Mouse (Mus musculus) layer of hippocampus, postnatal 10 days (tissue): ENCODE measurements around the gene Zdhhc14. TPM values are rescaled to one million over a fixed set of nuclear protein-coding genes. Genes with fewer than 3 reads are reported as not detected.

Experiments used
- DNase-seq, 2 experiments: peaks; one replicate each; pipeline ENCODE4 v3.0.0; 2021; ENCODE audit warnings: low spot score in 2 of 2
- total RNA-seq, 2 experiments: library from RNA; stranded (reverse); gene quantifications; 2 replicates each; pipeline ENCODE4 v1.2.3; 2021

Gene Zdhhc14
- total RNA-seq, 2 experiments from 2014 or later = 29.0 to 33.2 TPM

DNA sequence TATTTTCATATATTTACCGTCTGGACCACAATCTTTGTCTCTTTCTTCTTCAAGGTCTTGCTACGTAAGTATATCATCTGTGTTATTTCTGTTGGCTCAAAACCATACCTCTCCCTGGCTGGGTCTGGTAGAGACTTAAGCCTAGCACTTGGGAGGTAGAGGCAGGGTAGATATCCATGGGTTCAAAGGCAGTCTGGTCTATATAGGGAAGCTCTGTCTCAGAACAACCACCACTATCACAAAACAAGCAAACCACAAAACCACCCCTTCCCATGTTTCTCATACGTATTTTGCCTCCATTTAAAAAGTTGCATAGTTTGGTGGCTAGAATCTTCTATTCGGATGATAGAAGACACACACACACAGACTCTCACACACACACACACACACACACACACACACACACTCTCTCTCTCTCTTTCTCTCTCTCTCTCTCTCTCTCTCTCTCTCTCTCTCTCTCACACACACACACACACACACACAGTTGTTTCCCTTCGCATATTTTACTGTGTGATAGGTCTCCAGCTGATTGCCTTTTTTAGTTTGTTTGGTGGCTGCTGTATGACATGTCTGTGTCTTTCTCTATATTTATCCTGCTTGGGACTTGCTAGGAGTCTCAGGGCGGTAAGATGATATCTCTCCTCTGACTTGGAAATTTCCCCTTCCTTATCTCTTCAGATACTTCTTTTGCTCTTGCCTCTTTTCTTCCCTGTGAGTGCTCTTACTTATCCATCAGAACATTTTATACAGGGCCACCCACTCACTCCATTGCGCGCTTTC lies 11.8 kb downstream of the Zdhhc14 start:
- no peak for DNase-seq

- no peak for DNase-seq
Observed at GRCm38 (mm10) chr17:5504969-5505368, 12.6 kb downstream of the Zdhhc14 start.

- peak in 1 of 2 experiments; percentile 34 for DNase-seq
Observed at GRCm38 (mm10) chr17:5506553-5506952, 14.2 kb downstream of the Zdhhc14 start.

DNA sequence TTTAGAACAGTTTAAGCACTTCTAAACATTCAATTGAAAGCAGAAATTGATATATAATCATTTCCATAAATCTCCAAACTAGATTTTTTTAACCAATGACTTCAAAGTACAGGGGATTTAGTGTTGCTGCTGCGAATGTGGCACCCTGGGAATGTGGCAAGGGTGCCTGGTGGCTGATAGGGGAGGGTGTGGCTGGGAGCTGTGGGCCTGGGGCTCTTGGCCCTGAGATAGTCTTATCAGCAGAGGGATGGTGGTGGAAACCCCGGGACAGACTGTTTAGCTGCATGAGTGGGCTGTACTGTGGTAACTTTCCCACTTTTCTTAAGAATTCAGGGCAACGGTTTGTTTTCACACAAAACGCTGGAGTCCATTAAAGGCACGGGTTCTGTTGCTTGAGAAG lies 14.6 kb downstream of the Zdhhc14 start:
- no peak for DNase-seq

DNA sequence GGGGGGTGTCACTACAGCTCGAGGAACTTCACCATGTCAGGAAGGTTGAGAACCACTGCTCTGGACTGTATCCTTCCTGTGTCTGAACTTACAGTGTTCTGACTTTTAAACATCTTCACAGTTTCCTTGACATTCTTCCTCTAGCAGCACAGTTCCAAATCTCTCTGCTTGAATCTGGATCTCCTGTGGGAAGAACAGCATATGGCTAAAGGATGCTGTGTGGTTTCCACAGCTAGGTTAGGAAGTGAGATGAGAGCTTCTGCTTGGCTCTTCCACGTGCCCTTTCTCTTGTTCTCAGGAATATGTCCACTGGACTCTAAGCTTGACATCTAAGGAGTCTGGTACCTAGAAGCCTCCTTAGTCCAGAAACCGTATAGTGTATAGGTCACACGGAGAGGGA lies 15.7 kb downstream of the Zdhhc14 start:
- DNase-seq = no peak

- no peak for DNase-seq
Observed at GRCm38 (mm10) chr17:5510564-5510963, 18.2 kb downstream of the Zdhhc14 start.

GRCm38 (mm10) chr17:5511724-5512123 lies 19.4 kb downstream of the Zdhhc14 start:
- DNase-seq = no peak

DNA sequence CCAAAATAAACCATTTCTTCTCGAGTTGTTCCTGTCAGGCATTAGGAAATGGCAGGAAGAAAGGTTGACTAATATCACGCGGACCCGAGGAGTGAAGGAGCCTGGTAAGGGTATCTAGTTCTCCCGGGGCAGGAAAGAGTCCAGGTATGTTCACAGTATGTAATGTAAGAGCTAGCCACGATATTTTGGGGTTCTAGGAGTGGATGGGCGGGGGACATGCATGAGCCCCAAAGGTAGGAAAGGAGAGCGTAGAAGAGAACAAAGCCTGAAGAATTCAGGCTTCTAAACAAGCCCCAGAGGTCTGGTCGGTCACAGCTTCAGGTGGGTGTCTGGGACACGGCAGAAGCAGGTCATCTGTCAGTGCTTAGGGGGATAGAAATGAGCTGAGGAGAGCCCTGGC lies 27.1 kb downstream of the Zdhhc14 start:
- DNase-seq = no peak

DNA sequence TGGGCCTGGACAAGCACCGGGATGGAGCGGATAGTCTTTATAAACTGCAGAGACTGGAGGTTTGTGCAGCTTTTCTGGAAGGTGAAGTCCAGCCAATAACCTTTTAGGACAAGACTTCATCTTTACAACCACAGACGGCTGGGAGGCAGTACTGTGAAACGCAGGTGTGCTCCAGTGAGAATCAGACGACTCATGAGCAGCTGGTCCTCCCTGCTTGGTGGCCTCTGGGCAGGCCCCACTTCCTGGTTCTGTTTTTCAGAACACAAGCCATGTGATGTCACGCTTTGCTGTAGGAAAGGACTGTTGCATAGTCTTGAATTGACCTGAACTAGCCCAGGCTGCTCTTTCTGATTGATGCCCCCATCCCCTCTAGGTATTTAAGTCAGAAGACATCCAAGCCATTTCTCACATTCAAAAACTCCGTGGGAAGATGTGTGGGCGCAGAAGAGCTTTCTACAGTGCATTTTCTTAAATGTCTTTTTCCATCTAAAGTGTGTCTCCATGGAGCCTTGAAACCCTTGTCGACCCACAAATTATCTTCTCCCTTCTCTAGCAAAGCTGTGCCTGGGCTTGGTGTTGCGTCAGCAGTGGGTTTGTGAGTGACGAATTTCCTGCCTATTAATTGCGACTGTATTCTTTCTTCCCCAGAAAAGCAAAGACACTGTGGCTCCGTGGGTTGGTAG lies 27.7 kb downstream of the Zdhhc14 start:
- DNase-seq = no peak

DNA sequence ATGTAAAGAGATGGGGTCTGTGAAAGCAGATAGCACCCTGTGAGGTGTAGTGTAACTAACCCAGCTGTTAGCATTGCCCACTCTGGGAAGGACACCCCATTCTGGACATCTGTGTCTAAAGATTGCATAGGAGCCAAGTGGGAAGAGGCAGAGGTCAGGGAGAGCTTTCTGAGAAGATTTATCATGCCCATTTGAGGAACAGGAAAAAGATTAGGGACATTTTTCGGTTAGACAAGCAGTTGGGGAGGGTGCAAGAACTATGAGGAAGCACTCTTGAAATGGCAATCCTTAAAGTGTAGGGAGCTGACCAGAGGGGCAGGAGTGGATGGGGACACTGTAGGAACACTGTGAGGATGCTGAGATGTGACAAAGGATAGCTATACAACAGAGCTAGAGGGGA lies 29.2 kb downstream of the Zdhhc14 start:
- DNase-seq = no peak

GRCm38 (mm10) chr17:5529552-5529951 lies 37.2 kb downstream of the Zdhhc14 start:
- DNase-seq = no peak

- no peak for DNase-seq
Observed at GRCm38 (mm10) chr17:5532816-5533215, 40.5 kb downstream of the Zdhhc14 start.

DNA sequence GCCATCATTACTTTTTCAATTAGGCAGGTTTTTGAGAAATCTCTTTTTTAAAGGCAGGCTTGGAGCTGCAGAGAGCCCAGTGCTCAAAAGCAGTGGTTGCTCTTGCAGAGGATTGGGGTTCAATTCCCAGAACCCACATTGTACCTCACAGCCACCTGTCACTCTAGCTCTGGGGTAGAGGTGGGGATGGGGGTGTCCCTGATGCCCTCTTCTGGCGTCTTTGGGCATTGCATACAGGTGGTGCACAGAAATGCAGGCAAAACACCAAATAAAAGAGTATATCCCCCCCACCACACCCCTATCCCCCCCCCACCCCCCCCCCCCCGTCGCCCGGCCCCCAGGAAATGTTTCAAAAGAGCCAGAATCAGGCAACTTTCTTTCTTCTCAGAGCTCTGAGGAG lies 43.0 kb downstream of the Zdhhc14 start:
- no peak for DNase-seq

DNA sequence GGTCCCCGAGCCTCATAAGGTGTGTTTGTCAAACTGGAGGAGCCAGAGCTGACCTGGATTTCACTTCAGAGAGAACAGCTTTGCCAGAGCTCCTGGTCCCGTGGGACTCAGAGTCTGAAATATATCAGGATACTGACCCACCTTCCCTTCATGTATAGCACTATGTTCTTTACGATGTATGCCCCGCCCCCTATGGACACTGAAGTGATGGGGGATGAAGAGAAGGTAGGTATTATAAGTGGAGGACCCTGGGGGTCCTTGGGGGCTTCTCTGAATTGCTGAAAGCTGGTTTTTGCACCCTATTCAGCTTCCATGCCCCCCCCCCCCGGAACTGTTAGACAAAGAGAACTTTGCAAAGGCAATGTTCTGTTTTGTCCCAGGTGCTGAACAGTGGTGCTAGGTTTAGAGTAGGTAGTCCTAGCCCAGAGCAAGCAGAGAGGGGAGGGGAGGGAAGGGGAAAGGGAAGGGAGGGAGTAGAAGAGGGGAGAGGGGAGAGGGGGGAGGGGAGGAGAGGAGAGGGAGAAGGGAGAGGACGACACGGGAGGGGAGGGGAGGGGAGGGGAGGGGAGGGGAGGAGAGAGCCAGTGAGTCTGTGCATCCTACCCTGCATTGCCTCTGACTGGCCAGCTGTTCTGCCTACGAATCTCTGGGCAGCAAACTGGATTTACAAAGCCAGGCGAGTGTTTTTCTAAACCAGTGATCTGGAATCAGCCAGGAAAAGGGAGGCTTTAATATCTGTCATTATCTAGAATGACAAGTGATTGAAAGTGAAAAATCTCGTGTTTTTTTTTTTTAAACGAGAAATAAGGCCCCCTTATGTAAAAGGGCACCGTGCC lies 44.1 kb downstream of the Zdhhc14 start:
- no peak for DNase-seq

DNA sequence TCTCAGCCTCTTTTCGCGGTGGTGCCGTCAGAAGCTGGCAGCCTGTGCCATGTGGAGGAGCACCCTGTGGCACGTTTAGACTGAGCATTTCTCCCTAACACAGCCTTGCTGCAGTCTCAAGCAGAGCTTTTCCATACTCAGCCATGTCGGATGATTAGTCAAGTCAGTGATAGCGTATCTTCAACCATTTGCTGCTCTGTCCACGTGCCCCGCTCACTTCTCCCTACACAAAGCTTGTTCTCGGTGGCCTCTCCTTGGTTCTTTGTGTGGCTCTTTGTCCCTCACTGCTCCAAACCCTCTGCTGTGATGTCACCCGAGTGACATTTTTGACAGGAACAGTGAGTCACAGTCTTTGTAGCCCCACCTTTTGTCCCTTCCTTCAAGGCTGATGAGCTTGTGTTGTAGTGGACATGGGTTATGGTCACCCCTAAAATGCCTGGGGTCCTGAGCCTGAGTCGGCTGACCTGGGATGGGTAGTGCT lies 44.8 kb downstream of the Zdhhc14 start:
- DNase-seq = no peak

- DNase-seq = no peak
Observed at GRCm38 (mm10) chr17:5542177-5542576, 49.8 kb downstream of the Zdhhc14 start.

DNA sequence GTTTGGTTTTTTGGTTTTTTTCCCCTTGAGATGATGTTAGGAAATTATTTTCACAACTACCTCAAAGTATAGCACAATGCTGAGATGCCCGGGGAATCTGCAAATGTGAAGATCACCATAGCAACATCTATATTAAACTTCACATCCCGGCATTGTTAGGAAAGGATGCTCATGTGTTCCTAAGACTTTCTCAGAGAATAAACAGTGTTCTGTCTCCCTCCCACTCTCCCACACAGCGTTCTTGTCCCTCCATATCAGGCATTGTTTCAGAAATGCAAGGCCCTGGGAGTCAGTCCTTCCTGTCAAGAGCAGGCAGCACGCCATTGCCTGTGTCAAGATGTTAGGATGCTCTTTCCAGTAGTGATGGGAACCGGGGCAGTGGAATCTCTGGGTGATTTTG lies 51.7 kb downstream of the Zdhhc14 start:
- no peak for DNase-seq

GRCm38 (mm10) chr17:5545065-5545464 lies 52.7 kb downstream of the Zdhhc14 start:
- DNase-seq = no peak

DNA sequence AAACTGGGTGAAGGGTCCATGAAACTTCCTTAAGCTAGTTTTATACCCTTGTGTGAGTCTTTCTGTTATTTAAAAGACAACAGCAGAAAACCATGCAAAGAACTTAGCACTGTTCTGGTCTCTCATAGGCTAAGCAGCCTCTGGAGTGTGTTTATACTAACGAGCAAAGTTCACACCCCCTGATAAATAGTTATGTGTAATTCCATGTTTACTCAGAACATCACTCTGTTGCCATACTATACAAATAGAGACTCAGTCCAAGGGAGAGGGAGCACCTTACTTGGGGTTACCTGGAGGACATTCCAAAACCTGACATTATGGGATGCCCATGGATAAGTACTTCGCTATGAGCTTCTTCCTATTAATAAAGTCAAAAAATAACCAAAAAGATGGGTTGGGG lies 56.2 kb downstream of the Zdhhc14 start:
- DNase-seq = no peak

- DNase-seq = no peak
Observed at GRCm38 (mm10) chr17:5549460-5549859, 57.1 kb downstream of the Zdhhc14 start.

DNA sequence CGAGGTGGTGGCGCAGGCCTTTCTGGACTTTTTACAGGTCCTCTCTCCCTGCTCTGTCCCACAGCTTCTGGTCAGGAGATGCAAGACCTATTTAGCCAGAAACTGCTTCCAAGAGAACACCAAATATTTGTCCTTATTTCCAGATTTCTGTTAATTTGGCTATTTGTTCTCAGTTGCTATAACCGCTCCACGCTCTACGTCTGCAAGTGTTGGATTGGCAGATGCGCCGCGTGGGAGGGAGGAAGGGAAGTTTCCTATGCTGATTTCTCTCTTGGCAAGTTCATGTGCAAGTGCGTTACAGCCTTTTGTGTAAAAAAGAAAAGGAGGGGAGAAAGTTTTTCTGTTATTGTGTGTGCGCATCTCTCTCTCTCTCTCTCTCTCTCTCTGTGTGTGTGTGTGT lies 58.1 kb downstream of the Zdhhc14 start:
- peak; percentile 47 to 57 for DNase-seq

DNA sequence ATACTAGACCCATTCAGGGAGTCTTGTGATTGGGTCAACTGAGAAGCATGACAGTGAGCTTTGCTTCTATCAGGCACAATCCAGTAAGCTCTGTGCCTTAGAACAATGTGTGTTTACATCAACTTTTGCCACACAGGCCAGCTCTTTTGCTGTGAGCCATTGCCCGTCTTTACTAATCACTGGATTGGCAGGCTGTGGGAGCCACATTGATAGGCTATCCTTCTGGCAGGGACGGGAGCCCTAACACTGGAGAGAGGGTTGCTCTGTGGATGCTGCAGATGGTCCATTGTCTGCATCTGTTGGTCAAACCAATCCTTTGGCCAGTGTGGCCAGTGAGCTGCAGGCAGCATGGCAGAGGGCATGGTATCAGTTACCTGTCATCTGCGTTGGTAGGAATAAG lies 58.8 kb downstream of the Zdhhc14 start:
- DNase-seq = no peak
